Mouse (Mus musculus) thymus, postnatal 4 days (tissue): ENCODE results near the gene E2f8.

Experiments used
- DNase-seq: peaks from one replicate; pipeline ENCODE4 v3.0.0; 2021

Gene E2f8

DNA sequence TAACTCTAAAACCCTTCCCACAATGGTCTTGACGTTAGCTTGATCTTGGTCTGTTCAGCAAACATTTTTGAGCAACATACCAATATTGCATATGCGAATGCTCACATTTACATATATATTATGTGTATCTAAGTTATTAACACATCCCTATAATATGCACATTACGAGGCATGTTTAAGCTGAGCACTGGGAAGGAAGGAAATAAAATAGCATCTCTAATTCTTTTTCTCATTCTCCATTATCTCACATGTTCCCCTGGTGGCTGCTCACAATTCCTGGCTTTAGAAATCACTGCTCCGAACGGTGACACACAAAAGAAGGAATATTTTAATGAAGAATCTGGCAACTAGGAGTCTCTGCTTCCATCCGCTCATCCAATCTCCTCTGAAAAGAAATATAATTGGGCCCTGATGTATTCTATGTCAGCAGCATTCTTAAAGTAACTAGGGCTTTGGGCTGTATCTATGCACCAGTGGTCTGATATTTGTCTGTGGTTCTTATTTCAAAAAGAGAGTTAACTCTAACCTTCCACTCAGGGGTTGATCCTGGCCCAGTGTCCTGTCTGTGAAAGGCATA is 29.8 kb downstream of the E2f8 start:
- DNase-seq = no peak

DNA sequence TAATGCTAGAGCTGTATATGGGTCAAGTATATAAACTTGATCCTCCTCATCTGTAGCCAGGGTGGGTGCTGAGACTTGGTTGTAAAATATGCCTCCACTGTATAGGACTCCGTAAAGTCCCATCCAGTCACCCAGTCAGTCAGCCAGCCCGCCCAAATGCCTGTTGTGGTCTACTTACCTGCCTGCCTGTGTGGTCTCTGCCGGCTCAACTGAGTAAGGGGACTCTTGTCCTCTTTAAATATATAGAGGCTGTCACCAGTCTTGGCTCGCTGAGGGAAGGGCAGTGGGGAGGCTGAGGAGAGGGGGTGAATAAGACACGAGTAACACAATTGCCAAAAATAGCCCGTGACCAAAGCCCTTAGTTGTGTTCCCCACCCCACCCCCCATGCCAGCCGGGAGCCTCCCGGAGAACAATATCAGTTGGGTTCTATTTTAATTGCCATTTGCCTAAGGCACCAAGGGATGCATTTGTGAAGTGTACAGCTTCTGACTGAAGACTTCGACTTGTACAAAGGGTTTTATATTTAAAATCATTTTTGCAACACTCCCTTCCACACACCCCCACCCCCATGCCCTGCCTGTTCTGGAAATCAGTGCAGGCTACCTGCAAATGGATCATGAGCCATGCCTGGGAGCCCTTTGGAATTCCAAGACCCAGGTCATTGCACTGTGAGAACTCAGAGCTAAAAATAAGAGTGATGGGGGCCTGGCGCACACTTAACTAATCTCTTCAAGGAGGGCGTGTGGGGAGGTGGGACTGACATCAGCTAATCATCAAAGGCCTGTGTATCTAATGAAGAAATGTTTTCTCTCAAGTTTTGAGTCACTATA is 33.4 kb downstream of the E2f8 start, which contains the start of gene Csrp3:
Gene Csrp3, minus strand, starts transcription at position 214 of the 831 bp plus-strand sequence.
- DNase-seq = no peak

DNA sequence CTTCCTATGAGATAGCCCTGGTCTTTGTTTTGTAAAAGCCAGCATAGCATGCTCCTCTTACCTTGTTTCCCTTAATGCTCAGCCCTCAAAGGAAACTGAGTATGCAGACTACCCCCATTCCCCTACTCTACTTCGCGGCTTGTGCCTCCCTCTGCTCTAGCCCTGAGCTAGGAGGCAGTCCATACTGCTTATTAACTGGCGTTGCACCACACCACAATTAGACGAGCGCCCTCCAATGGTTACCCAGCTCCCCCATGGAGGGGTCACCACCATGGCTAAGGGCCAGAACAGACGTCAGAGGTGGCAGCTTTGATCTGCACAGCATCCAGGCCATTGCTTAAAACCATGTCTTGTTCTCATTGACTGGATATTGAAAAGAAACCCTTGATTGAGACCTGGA is 34.6 kb downstream of the E2f8 start:
- DNase-seq = no peak

DNA sequence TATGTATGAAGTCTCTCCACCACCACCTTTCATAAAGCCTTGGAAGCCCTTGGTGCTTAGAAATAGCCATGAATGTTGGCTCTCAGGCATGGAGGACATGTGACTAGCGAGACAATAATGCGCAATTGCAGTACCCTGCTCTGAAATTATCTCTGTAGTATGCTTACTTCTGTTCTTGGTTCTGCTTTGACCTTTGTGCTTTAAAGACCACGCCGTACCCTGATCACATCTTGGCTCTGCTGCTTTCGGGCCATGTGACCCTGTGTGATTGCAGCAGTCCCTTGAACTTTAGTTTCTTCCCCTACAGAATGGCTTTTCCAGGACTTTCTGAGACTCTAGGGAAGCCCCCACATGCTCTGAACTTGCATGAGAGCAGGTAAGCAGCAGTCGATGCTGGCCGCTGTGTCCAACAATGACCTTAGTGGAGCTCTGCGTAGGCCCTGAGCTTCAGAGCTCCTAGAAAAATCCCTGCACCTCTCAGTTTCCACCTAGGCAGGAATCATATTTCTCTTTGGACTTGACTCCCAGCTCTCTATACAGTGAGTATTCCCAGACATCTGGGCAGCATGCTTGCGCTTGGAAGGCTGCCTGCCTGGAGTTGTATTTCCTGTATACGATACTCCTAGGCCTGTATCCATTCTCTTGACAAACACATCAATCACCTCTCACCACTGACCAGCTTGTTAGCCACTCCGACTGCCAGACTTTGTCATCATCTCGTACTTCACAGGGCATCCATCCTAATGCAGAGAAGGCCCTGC is 36.0 kb downstream of the E2f8 start:
- DNase-seq = no peak

DNA sequence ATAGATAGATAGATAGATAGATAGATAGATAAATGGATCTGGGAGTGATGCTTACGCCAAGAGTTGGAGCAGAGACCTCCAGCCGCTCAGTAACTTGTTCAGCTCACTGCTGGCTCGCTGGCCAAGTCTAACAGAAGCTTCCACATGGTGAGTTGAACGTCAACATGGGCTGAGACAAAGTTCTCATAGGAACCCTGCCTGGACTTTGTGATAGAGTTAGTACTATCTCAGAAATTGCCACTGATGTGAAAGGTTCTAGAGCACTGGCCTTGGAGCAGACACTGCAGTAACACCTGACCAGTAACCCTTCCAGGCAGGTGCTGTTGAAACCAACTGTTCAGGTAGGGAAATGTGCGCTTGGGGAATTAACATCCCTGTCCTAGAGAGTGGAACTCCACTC is 37.9 kb downstream of the E2f8 start:
- no peak for DNase-seq

DNA sequence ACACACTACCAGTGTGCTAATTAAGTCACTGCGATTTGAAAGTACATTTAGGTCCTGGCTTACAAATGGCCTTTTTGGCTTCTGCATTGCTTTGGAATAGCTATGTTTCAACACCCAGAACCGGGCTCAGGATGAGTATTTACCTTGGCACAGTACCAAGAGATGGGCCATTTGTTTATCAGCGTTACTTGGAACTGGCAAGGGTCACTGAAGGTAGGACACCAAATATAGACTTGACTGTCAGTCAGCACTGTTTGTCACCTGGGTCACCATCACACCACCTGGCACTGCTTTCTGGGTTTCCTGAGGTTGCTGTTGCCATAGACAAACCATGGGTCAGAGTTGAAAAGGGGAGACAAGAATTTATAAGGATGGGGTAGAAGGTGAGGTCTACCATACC is 39.0 kb downstream of the E2f8 start:
- no peak for DNase-seq

DNA sequence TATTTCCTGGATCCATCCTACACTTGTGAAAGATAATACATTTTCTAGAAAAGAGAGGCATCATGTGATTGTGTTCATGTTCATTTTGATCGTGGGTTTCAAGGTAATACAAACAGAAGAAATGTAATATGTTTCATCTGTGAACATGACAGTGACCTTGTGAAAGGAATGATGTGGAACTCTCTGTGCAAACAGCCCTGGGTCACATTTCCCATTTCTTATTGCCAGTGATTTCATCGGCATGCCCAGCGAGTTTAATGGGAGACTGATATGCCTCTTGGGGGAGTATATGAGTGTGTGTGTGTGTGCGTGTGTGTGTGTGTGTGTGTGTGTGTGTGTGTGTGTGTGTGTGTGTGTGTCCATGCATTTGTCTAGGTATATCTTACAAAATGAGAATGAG is 39.9 kb downstream of the E2f8 start:
- DNase-seq = no peak

DNA sequence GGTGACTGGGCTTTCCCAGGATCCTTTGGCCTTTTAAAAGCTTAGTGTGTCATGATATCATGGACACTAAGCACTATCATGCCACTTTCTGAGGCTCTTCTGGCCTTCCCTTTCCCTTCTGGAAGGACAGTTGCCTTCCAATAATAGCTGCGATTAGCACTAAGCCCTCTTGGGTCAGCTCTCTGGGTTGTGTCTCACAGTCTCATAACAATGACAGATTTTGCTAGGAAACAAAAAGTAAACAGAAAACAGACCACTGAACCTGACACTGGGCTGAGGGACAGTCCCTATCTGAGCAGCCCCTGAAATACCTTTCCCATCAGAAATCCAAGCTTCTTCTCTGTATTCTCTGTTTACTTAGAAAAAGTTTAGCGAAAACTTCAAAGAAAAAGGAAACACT is 40.9 kb downstream of the E2f8 start:
- DNase-seq = no peak

DNA sequence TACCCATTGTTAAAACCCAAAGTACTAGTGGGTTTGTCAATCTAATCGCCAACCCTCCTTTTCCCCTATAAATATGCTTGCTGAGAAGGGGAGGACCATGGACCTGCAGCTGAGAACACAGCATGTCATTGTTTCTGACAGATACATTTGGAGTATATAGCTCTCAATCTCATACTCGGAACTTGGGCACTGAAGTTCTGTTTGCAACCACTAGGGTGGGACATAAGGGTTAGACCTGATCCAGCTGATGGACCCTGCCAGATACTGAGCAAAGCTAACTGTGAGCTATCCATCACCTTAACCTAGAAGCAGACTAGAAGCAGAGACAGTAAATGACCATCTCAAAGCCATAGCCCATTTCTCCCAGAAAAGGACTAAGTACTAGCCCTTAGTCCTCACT is 43.0 kb downstream of the E2f8 start:
- DNase-seq = peak; percentile 15

DNA sequence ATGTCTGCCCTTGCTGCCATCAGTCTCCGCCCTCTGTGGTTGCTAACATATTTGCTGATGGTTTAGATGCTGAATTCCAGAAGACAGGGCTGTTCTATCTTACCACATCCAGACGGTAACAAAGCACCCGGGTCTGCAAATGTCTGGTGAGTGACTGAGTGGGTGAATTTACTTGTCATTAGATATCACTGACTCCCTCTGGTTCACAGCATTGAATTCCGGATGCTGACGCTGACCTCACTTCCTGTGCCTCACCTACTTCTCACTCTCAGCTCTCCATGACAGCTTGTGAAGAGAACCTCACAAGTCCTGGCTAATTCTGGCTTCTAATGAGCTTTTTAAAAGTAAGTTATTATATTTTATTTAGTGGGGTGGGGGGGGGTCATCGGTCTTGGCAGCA is 44.4 kb downstream of the E2f8 start:
- DNase-seq = no peak

DNA sequence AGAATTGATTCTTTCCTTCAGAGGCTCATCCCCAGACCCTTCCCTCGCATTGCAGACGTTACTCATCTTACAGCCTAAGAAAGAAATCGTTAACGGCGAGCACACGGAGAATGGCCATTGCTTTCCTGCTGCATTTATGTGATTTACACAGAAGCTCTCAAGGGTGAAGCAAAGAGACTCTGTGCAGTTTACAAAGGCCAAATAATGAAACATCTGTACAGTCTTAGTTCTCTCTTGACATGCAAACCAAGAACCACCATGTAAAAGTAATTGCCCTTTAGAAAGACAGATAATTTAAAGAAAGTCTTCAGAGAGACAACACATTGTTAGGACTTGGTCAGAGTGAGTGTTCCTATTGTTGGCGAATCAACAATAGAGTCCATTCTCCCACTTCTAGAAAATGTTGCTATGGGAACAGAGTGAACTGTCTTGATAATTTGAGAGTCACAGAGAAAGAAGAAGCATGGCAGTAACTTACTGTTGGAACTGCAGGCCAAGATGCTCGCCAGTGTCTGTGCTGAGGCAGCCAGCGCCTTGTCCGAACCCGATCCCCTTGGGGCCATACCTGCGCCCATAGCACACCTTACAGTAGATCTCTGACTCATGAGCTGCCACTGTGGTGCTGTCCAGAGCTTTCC is 46.3 kb downstream of the E2f8 start:
- no peak for DNase-seq

DNA sequence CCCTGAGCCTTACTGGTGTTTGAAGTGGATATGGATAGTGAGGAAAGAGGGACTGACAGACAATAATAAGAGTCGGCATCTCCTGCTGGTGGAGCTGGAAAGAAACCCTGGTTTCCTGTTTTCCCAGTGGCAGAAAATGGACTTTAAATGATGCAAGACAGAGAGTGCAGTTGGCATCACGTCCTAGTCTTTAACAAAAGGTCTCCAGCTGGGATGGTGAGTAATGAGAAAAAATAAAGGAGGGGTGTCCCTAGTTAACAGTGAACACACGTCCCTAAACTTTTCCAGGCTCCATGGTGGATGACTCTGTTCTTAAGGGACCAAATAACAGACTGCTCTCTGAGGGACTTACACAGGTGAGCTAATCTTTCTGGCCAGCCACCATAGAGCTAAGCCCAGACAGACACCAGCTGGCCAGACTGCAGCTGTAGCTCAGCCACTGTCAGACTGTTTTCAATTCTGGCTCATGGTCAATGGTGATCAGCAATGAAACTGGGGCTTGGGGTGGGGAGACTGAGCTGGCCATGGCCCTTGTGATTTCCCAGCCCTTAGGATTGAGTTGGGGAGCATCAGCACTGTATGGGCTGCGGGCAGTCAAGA is 46.9 kb downstream of the E2f8 start:
- DNase-seq = no peak

DNA sequence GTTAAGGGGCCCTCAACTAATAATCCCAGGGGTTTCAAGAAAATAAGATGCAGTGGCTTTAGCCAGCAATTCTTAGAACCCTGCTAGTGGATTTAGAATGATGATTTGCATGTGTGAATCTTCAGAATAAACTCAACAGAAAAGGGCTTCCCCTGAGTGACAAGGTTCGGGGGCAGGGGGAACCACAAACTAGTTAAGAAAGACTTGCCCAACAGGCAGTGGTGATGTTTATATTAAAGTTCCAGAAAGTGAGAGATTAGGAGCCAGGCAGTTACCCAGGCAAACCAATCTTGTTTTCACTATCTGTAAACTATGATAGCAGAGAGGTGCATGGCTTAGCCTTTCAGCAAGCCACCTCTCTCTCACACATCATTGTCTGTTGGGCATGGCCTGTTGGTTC is 48.7 kb downstream of the E2f8 start:
- no peak for DNase-seq

DNA sequence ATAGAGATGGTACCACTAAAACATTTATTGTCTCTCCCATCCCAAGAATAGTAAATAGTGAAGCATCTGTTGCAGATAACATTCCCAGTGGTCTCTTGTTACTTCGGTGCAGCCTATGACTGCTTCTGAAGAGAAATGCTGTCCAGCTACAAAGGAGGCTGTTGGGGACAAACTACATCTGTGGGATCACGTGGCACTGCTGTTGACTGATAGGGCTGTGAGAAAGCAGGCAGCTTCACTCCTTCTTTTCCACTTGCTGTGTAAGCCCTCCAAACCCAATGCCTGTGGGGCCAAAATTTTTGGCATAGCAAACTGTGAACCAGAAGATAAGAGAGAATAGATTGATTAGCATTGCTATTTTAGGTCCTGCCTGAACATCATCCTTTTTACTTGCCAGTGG is 51.0 kb downstream of the E2f8 start:
- DNase-seq = no peak

DNA sequence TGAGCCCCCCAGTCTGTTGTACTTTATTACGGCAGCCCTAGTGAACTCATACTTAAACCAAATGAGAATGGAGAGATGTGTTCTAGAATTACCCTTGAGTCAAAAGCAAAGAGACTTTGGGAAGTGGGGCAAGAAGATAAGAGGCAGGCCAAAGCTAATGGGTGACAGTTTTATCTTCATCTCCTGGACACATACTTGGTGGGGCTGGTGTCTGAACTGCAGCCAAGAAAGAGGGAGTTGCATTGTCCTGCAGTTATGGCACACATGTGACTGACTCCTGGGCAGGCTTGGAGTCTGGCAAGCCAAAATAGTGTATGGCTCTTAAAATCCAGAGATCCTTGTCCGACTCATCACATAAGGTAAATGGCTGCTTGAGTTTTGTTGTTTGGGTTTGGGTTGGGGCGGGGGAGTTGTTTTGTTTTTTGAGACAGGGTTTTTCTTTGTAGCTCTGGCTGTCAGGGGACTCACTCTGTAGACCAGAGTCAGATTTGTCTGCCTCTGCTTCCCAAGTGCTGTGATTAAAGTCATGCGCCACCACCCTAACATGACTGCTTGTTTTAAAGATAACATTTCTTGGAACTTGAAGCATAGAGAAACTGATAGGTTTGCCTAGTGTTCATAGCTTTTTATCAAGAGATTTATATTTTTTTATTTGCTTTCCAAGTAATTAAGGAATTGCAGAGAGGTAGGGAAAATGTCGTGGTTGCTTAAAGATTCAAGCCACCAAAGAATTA is 52.1 kb downstream of the E2f8 start:
- DNase-seq = no peak

DNA sequence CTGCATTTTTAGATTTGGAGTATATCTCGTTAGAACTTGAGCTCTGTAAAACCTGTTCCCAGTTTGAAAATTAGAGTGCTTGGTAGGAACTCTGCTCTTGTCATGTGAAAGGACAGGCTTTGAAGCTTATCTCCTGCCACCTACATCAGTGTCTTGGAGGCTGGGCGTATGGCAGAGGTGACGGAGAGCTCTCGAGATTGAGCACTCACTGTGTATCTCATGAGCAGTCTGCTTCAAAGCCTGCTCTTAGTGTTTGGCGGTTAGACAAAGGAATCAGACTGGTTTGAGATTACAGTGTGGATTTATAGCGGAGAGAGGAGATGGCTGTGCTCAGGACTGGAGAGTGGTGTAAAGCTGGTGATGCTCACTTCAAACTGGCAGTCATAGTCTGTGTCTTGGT is 56.2 kb downstream of the E2f8 start:
- DNase-seq = no peak

DNA sequence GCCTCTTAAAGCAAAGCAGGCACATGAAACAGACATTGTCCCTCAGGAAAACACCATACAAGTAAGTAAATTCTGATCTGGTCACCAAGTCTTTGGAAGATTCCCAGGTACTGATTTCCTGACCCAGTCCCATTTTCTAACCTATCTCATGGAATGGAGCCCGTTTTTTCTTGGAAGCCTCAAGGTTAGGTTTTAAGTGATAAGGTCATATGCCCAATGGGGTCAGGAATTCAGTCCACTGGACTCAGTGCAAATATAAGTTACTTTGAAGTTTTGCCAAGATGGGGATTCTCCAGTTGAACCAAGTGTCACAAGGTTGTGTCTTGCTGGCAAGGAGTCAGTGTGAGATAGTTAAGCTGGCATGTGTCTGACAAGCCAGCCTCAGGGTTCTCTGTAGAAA is 56.7 kb downstream of the E2f8 start:
- no peak for DNase-seq

DNA sequence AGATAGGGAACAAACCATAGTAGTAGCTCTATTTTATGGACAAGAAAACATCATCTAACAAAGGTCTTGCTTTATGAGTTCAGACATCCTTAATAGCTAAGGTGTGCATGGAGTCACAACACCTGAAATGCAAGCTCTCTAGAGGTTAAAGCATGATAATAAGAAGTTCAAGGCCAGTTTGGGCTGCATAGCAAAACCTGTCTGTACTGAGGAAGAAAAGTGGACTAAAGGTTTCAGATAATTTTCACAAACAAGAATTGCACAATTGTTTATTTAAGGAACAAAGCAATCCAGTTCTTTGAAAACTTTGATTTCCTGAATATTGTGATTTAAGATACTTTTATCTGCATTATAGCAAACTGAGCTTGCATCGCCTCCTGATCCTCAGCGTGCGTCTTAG is 57.8 kb downstream of the E2f8 start:
- DNase-seq = no peak

DNA sequence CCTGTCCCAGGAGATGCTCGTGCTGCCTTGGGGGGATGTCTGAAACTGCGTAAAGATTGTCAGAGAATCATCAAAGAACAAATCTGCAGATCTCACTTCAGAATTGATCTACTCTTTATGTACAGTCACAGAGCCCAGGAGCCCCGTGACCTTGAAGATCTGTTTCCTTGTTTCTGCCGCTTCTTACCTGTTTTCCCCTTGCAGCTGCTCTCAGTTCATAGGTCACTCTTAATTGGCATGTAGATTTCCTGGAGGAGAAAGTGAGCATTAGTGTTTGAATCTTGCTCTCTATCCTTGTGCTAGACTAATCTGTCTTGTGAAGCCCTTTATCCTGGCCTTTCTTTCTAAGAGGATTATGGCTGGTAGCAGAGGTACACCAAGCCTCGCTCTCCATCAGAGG is 59.7 kb downstream of the E2f8 start:
- DNase-seq = no peak
